Mouse (Mus musculus) telencephalon, adult 2 months (tissue): ENCODE measurements around the gene Etv6.
A peak's percentile ranks its signal among the peaks of the same experiment; 100 is the strongest.

Experiments
- DNase-seq: peaks from one replicate; pipeline ENCODE4 v3.0.0-alpha.2; 2011; ENCODE audit warnings: low read depth, low spot score

The Etv6 gene

DNA sequence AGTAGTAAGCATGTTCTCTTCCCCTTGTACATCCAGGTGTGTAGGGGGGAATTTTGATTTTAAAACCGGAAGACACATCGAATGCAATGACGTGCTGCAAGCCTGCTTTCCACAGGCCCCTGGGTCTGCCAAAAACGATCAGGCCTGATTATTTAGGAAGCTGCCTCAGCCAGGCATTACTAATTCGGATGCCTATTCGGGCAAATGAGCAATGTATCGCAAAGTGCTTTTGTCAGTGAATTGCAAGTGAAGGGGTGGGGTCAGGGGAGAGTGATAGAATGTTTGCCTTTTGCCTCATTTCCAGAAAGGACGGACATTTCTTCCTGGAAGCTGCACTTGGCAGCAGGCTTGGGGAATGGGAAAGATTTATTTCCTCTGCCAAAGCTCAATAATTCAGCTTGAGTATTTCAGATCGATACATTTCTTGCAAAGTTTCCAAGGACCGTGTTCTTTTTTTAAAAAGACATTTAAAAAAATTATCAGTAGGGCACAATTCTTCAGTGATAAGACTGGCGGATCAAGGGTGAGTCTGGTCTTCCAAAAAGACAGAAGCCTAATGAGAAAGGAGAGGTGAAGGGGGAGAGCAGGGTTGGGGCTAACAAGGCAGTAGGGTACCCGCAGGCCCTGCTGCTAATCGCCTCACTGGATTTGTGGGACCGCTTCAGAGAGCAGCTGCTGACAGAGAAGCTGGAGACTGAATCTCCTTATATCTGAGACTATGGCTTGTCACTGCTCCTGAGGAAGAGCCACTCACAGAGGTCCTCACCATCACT, 172.9 kb downstream of the Etv6 start:
- DNase-seq = no peak

- no peak for DNase-seq
Measured at GRCm38 (mm10) chr6:134210675-134211457, 175.4 kb downstream of the Etv6 start.

GRCm38 (mm10) chr6:134211458-134211776, 175.9 kb downstream of the Etv6 start:
- no peak for DNase-seq

DNA sequence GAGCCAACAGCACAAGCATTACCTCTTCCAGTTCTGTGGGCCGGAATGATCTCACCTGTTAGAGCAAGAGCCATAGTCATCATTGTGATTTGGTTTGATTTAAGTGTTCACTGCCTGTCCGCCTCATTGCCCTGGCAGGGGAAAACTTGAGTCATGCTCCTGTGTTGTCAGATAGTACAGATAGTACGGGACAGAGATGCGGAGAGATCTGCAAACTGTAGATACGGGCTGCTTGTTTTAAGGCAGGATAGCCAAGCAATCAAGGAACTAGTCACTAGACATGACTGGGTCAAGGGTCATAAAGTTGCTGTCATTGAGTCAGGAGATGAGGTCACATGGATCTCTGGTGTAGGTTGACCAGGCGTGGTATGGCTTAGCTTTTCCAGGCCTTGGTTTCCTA, 182.2 kb downstream of the Etv6 start:
- DNase-seq = no peak

DNA sequence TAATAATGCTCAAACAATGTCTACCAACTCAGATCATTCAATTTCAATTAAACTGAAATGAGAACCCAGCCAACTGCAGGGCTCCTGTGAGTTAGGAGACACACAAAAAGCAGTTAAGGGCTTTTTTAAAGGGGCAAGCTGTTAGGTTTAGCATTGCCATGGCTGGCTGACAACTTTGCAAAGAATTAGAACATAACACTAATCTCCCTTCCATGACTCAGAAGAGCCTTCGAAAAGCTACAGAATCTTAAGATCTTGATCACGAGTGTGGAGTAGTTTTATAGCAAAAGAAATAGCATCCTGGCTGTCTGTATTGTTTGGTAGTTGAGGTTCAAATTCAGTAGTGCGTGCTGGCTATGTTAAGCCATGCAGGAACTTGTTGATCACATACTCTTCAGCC, 182.9 kb downstream of the Etv6 start:
- DNase-seq = no peak

DNA sequence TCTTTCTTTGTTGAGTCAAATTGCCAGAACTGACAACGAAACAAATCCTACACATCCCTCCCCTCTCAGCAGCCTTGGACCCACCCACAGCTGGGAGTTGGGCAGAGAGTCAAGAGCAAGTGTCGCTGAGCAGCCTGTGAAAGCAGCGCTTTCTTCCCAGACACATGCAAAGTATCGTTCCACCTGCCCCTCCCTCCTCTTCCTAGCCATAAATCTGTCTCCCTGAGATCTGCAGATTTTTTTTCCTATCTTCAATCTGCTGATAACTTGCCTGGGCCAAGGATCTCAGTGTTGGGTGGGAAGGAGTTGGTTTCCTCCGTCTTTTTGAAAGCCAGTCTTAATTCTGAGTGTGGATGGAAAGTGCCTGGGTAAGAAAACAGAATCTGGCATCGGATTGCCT, 183.9 kb downstream of the Etv6 start:
- peak; percentile 84 for DNase-seq

GRCm38 (mm10) chr6:134220209-134220777, 184.8 kb downstream of the Etv6 start:
- no peak for DNase-seq

DNA sequence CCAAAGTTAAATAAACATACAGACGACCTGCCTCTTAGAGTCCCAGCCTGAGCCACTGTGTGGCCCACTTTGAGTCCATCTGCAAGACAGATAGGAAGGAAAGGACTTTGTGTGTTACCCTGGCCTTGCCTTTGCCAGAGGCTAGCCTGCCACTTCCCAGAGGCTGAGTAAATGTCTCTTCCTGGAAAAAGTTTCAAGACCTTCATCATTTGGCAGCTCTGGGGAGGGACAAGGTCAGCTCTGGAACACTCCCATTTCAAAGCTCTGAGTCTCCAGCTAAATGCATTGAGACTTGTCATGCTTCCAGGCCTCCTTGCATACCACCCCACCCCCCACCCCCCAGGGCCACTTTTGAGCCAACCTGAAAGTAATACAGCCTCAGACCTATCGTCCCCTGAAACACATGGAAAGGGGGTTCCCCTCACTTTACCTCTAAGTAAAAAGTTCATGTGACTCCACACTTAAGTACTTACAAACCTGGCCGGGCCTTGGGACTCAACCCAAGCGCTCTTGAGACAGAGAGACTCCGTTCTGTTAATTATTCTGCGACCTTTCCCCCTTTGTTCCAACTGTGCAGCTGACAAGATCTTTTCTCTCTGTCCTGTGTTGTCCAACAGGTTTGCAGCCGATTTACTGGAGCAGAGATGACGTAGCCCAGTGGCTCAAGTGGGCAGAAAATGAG, 186.9 kb downstream of the Etv6 start:
- DNase-seq = no peak

DNA sequence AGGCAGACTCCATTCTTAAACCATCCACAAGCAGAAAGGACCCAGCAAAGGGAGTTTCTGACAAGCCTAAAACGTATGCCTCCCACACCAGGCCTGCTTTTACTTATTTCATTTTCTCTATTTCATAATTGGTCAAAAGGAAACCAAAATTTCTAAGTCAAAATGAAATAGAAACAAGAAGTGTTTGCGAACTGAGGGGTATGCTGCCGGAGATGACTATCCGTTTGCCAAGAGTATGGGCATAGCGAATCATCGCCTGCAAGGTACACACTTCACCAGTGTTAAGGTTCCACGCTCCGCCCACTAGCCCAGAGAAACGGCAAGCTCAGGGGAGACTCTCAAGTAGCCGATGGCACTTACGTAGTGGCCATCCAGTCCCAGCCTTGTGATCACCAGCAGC, 190.1 kb downstream of the Etv6 start:
- DNase-seq = no peak

DNA sequence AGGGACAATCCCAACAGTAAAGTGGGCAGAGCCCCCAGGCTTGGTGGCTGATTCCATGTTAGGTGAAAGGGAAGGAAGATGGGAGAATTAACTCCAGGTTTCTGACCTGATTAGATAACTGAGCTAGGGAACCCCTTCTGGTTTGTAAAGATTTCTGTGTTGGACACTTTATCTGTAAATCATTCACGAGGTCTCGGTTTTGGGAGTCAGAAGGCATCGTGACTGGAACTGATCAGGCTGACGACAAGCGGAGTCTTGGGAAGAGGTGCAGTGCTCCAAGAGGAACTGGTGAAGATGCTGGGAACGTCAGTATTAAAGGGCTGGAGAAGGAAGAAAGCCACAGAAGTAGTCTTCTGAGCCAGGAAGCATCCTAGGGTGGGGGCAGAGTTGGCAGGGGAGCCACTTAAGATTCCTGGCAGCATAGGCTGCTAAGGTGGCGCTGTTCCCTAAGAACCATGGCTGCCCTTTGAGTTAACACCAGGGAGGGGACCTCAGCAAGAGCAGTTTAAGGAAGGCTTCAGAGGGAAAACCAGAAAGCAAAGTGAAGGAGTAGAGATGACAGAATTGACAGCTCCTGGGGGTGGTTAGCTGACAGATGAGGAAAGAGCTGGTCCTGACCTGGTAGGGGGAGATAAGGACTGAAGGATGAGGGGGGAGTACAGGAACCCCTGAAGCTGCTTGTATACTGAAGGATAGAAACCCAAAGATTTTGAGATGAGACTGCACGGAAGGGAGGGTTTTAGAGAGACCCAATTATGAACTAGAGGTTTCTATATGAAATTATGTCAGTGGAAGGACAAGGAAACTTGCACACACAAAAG, 191.1 kb downstream of the Etv6 start:
- DNase-seq = no peak

DNA sequence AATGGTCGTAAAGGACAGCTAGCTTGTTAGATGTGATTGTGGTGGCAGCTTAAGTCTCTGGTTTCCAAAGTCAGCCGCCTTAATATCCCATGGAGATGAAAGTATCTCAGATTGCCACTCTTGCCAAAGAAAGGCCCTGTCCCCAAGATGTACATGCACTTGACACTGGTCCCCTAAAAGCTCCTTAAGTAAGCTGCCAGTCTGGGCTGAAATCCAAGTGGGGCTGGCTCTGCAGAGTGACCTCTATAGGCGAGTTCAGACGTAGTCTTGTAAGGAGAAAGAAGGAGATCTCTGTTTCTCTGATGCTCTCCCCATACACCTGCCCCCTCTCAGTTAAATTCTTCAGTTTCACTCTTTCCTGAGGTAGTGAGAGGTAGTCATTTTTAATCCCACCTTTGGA, 200.8 kb downstream of the Etv6 start:
- DNase-seq = no peak

- no peak for DNase-seq
Measured at GRCm38 (mm10) chr6:134238455-134238854, 203.0 kb downstream of the Etv6 start.

GRCm38 (mm10) chr6:134240988-134241387, 205.5 kb downstream of the Etv6 start:
- DNase-seq = no peak

DNA sequence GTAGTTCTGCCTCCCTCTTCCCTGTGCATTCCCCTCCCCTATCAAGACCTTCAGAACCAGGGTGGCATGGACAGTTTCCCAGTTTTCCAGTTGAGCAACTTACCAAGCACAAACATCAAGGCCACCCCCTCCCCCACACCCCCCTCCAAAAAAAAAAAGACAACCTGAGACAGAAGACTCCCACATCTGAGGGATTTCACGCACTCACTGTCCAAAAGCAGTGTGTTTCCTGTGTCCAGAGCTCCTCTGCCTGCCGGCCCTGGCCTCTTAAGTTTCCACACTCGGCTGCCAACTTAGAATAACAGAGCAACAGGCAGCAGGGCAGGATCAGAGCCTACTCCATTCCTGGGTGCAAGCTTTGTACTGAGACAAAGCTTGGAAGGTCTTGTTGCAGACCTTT, 207.6 kb downstream of the Etv6 start:
- DNase-seq = no peak

DNA sequence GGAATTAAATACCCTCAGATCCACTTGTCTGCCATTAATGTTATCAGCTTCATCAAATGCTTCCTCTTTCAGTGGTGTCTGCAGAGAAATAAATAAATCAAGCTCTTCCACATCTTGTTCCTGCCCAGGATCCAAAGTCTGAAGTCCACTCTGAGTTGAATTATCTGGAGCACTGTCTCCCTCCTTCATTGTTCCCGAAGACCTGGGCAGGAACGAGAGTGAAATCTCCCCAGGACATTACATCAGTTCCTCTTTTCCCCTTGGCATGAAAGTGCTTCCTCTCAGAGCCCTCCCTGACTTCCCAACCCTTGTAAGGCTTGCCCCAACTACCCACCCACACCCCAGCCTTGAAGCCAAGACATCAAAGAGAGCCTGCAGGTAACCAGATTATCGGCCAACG, 208.0 kb downstream of the Etv6 start:
- no peak for DNase-seq

DNA sequence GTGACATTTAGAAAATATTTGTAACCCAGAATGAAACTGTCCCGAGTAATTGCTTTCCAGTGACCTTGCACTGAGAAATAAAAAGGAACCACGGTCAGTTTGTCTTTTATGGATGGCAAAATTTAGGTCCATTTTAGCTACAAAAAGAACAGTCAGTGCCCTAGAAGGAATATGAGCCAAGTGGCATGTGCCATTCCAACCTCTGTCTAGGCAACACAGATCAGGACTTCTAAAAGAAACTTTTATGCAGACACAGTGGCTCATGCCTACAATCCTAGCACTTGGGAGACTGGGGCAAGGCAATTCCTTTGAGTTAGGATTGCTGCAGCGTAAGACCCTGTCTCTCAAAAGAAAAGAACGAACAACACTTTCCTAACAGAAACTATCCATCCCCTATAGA, 208.6 kb downstream of the Etv6 start:
- no peak for DNase-seq

- no peak for DNase-seq
Measured at GRCm38 (mm10) chr6:134246109-134246508, 210.6 kb downstream of the Etv6 start.

GRCm38 (mm10) chr6:134247324-134247723, 211.8 kb downstream of the Etv6 start:
- DNase-seq = no peak

DNA sequence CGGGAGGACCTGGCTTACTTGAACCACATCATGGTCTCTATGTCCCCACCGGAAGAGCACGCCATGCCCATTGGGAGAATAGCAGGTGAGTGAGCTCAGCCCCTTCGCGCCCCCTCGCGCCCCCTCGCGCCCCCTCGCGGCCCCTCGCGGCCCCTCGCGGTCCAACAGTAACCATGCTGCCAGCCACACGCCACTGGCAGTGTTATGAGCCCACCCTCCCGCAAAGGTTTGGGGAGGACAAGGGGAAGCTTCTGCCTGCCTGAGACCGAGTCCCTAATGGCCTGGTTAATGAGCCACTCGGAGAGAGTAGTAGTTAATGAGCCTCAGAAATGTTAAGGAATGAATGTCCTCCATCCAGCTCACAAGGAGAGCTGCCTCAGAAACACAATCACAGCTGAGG, 213.2 kb downstream of the Etv6 start:
- DNase-seq = no peak

DNA sequence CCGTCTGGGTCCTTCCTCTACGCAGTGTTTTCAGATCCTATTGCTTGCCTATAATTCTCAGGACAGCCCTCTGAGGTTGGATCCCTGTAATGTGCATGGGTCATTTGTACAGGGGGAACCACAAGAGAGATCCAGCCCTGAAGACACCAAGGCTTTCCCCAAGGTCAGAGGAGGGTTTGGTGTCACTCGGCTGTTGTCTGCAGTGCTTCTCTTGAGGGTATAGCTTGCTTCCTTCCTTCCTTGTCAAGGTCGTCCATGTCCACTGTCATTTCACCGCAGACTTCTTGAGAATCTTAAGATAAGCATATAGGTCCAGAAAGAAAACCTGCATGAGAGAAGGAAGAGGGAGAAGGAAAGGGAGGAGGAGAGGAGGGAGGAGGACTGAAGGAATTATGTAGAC, 215.3 kb downstream of the Etv6 start:
- no peak for DNase-seq

- DNase-seq = no peak
Measured at GRCm38 (mm10) chr6:134251364-134251763, 215.9 kb downstream of the Etv6 start.
